Mouse (Mus musculus) liver, postnatal 0 days (tissue): ENCODE results near the gene Aig1. TPM values are rescaled to one million over a fixed set of nuclear protein-coding genes. Genes with fewer than 3 reads are reported as not detected.

ENCODE experiments used
- ATAC-seq: fragments of 200-750 bp; cut with Nextera tagmentation; 2 replicates; pipeline ENCODE4 v1.8.0; 2017; ENCODE audit warnings: mild to moderate bottlenecking, moderate library complexity
- DNase-seq: peaks from one replicate; pipeline ENCODE4 v3.0.0-alpha.2; 2016
- H3K27ac ChIP-seq: fragments of 300-500 bp; sonication (generic); 2 replicates; pipeline ENCODE4 v1.5.1; 2014; ENCODE audit warnings: antibody characterized with exemption, moderate library complexity, mild to moderate bottlenecking, low read depth
- H3K27me3 ChIP-seq: fragments of 300-500 bp; sonication (generic); 2 replicates; pipeline ENCODE4 v1.6.1; 2014; ENCODE audit warnings: low read length, control low read depth, mixed read lengths; ENCODE audit not compliant: insufficient read depth
- H3K36me3 ChIP-seq: fragments of 300-500 bp; sonication (generic); replicated peaks from 2 replicates; pipeline ENCODE4 v1.6.1; 2014; ENCODE audit warnings: mild to moderate bottlenecking, control low read depth, low read length, moderate library complexity, mixed read lengths; ENCODE audit not compliant: insufficient read depth
- H3K4me1 ChIP-seq: fragments of 300-500 bp; sonication (generic); 2 replicates; pipeline ENCODE4 v1.6.1; 2014; ENCODE audit warnings: antibody characterized with exemption, mild to moderate bottlenecking, control low read depth; ENCODE audit not compliant: insufficient read depth
- H3K4me2 ChIP-seq: fragments of 300-500 bp; sonication (generic); 2 replicates; pipeline ENCODE4 v1.6.1; 2014; ENCODE audit warnings: low read depth, mild to moderate bottlenecking, low read length, moderate library complexity, mixed read lengths
- H3K4me3 ChIP-seq: fragments of 300-500 bp; sonication (generic); 2 replicates; pipeline ENCODE4 v1.5.1; 2014; ENCODE audit warnings: low read depth, low read length
- H3K9ac ChIP-seq: fragments of 300-500 bp; sonication (generic); replicated peaks from 2 replicates; pipeline ENCODE4 v1.6.1; 2014; ENCODE audit warnings: mild to moderate bottlenecking, moderate library complexity
- H3K9me3 ChIP-seq: fragments of 300-500 bp; sonication (generic); 2 replicates; pipeline ENCODE4 v1.6.1; 2016; ENCODE audit warnings: mild to moderate bottlenecking, control low read depth, low read length, mixed read lengths
- CTCF ChIP-seq: sonication (generic); IDR thresholded peaks from 2 replicates; pipeline ENCODE4 v1.5.1; 2016; ENCODE audit warnings: antibody characterized with exemption, low read depth
- EP300 ChIP-seq: IDR thresholded peaks from 2 replicates; pipeline ENCODE4 v1.6.1; 2016; ENCODE audit warnings: antibody characterized with exemption, low read depth, mild to moderate bottlenecking
- WGBS: fragments of 180-500 bp; shearing (Covaris S2); extraction: QIAGEN DNeasy Blood & Tissue Kit; methylation state at CpG from one replicate; pipeline ENCODE4 v1.1.7; 2014; ENCODE audit not compliant: insufficient replicate concordance; 5-methylcytosine and 5-hydroxymethylcytosine counted together
- polyA plus RNA-seq: library from polyadenylated mRNA; unstranded; fragments of >200 nt; fragmentation: Nextera tagmentation; extraction: Ambion mirVana; gene quantifications from 2 replicates; pipeline ENCODE4 v1.2.1, GENCODE M21; 2015

Aig1 gene
- polyA plus RNA-seq, 1 experiment from 2014 or later = 27.6 TPM

- Histone ChIP-seq H3K4me1 (peaks cover 3% of the 10 kb centered on the region; the same call in 1 of the 2 replicates), H3K9me3 (no peaks in the 10 kb centered on the region), H3K27me3 (no peaks in the 10 kb centered on the region), H3K9ac (no peak overlapping the region), H3K4me3 (no peak overlapping the region), H3K27ac (no peak overlapping the region), H3K4me2 (no peak overlapping the region), H3K36me3 (no peaks in the 10 kb centered on the region)
- no peak for ATAC-seq
- TF ChIP-seq EP300 (no peak), CTCF (no peak)
- WGBS = 75% methylated on average over 10 of the region's 10 CpGs
- no peak for DNase-seq
Observed at GRCm38 (mm10) chr10:13689841-13690590, 178.8 kb downstream of the Aig1 start.

- ATAC-seq = no peak
- WGBS = 72% methylated on average over 15 of the region's 15 CpGs
- Histone ChIP-seq H3K4me1 (peaks cover 3% of the 10 kb centered on the region; the same call in 1 of the 2 replicates), H3K9ac (no peak overlapping the region), H3K9me3 (no peaks in the 10 kb centered on the region), H3K36me3 (no peaks in the 10 kb centered on the region), H3K27ac (no peak overlapping the region), H3K4me2 (no peak overlapping the region), H3K27me3 (no peaks in the 10 kb centered on the region), H3K4me3 (no peak overlapping the region)
- no peak for TF ChIP-seq CTCF
- TF ChIP-seq EP300 = no peak
- DNase-seq = no peak
Observed at GRCm38 (mm10) chr10:13688386-13689120, 180.2 kb downstream of the Aig1 start.

- TF ChIP-seq CTCF = no peak
- TF ChIP-seq EP300 = no peak
- H3K27ac ChIP-seq = no peak overlapping the region
- 82% methylated on average over 8 of the region's 8 CpGs for WGBS
- no peaks in the 10 kb centered on the region for H3K27me3 ChIP-seq
- ATAC-seq = no peak
- H3K4me3 ChIP-seq = no peak overlapping the region
- no peak for DNase-seq
- H3K4me2 ChIP-seq = no peak overlapping the region
- no peak overlapping the region for H3K9ac ChIP-seq
- no peaks in the 10 kb centered on the region for H3K36me3 ChIP-seq
- H3K4me1 ChIP-seq = peaks cover 3% of the 10 kb centered on the region; the same call in 1 of the 2 replicates
- H3K9me3 ChIP-seq = no peaks in the 10 kb centered on the region
Observed at GRCm38 (mm10) chr10:13687182-13687810, 181.5 kb downstream of the Aig1 start.

GRCm38 (mm10) chr10:13686127-13686526, 182.7 kb downstream of the Aig1 start:
- ATAC-seq = peak; percentile 41; the same call in 1 of the 2 replicates
- no peak overlapping the region for H3K4me2 ChIP-seq
- H3K4me1 ChIP-seq = peaks cover 3% of the 10 kb centered on the region; the same call in 1 of the 2 replicates
- TF ChIP-seq EP300 = peak; percentile 36; the same call in 1 of the 2 replicates
- no peak for TF ChIP-seq CTCF
- H3K36me3 ChIP-seq = no peaks in the 10 kb centered on the region
- no peaks in the 10 kb centered on the region for H3K27me3 ChIP-seq
- no peaks in the 10 kb centered on the region for H3K9me3 ChIP-seq
- no peak overlapping the region for H3K9ac ChIP-seq
- no peak overlapping the region for H3K27ac ChIP-seq
- WGBS = 22% methylated on average over 5 of the region's 5 CpGs
- no peak for DNase-seq
- H3K4me3 ChIP-seq = no peak overlapping the region

- Histone ChIP-seq H3K9ac (no peak overlapping the region), H3K27ac (no peak overlapping the region), H3K4me1 (peaks cover 3% of the 10 kb centered on the region; the same call in 1 of the 2 replicates), H3K4me2 (no peak overlapping the region), H3K27me3 (no peaks in the 10 kb centered on the region), H3K4me3 (no peak overlapping the region), H3K9me3 (no peaks in the 10 kb centered on the region), H3K36me3 (no peaks in the 10 kb centered on the region)
- 77% methylated on average over 8 of the region's 8 CpGs for WGBS
- ATAC-seq (no peak), DNase-seq (no peak)
- TF ChIP-seq CTCF (no peak), EP300 (no peak)
Observed at GRCm38 (mm10) chr10:13685366-13685765, 183.4 kb downstream of the Aig1 start.

GRCm38 (mm10) chr10:13684452-13684851, 184.3 kb downstream of the Aig1 start:
- Histone ChIP-seq H3K36me3 (no peaks in the 10 kb centered on the region), H3K27ac (no peak overlapping the region), H3K27me3 (no peaks in the 10 kb centered on the region), H3K4me2 (no peak overlapping the region), H3K4me1 (peaks cover 3% of the 10 kb centered on the region; the same call in 1 of the 2 replicates), H3K9me3 (no peaks in the 10 kb centered on the region), H3K4me3 (no peak overlapping the region), H3K9ac (no peak overlapping the region)
- DNase-seq = no peak
- no peak for ATAC-seq
- no peak for TF ChIP-seq EP300
- TF ChIP-seq CTCF = no peak
